ENCODE assay signal across 10 mouse cellular contexts in genomic region chr1:192833586-192833985, GRCm38 (mm10). TPM values are rescaled to one million over a fixed set of nuclear protein-coding genes. Genes with fewer than 3 reads are reported as not detected.
DNase-seq lines count a peak whose midpoint lies in the region; ATAC-seq lines count a peak whose summit lies in the region.
"Had no signal": no experiment of that assay in that cellular context is flagged by ENCODE, and none has a peak within 500 bp of the region (broad histone marks: within the 10 kb centered on the region; RNA-seq: fewer than 3 reads in every experiment).

No protein-coding gene starts in this region.

- 27% methylated on average over 26 of the region's 26 CpGs for WGBS in heart, embryonic 13.5 days
- 8% methylated on average over 26 of the region's 26 CpGs for WGBS in hindbrain, embryonic 14.5 days
- 12% methylated on average over 26 of the region's 26 CpGs for WGBS in midbrain, embryonic 15.5 days

- 0 out of 2 replicates have a peak overlapping the region, but pooled peaks have one; percentile 96 for H3K4me2 ChIP-seq in heart, embryonic 13.5 days
- H3K4me2 ChIP-seq in hindbrain, embryonic 14.5 days (replicated peaks) = no peak overlapping the region
- peak overlapping the region; percentile 16 for H3K4me2 ChIP-seq in midbrain, embryonic 15.5 days

- H3K27ac ChIP-seq in heart, embryonic 13.5 days (replicated peaks) = no peak overlapping the region
- no peak overlapping the region for H3K27ac ChIP-seq in hindbrain, embryonic 14.5 days
- H3K27ac ChIP-seq in midbrain, embryonic 15.5 days = peak overlapping the region; percentile 94; the same call in 1 of the 2 replicates
- H3K27ac ChIP-seq: lung, embryonic 15.5 days had no signal

- no peak for DNase-seq in heart, adult 8-10 months (ENCODE audit: low spot score)
- peak; percentile 56 for DNase-seq in embryo, embryonic 11 days
- DNase-seq in hindbrain, embryonic 14.5 days (ENCODE audit: low spot score) = no peak
- DNase-seq in lung, postnatal 25 days (ENCODE audit: low spot score) = no peak
- no peak for DNase-seq in kidney, adult 18-20 months
- DNase-seq in right cerebral cortex, postnatal 10 days (ENCODE audit: low spot score in 2 of 2) = no peak
- DNase-seq: adrenal gland, postnatal 36 days had no signal

- H3K4me1 ChIP-seq in heart, embryonic 13.5 days = peaks cover 44% of the 10 kb centered on the region
- H3K4me1 ChIP-seq in hindbrain, embryonic 14.5 days (replicated peaks; ENCODE audit: control insufficient read depth, insufficient read depth, low read length) = peaks cover 28% of the 10 kb centered on the region
- H3K4me1 ChIP-seq in midbrain, embryonic 15.5 days = peaks cover 40% of the 10 kb centered on the region

- H3K27me3 ChIP-seq in heart, embryonic 13.5 days (replicated peaks) = peaks cover 51% of the 10 kb centered on the region
- no peaks in the 10 kb centered on the region; the same call in 1 of the 2 replicates for H3K27me3 ChIP-seq in hindbrain, embryonic 14.5 days (ENCODE audit: control insufficient read depth, insufficient read depth, low read length)
- H3K27me3 ChIP-seq in midbrain, embryonic 15.5 days (replicated peaks) = no peaks in the 10 kb centered on the region

- no peaks in the 10 kb centered on the region for H3K36me3 ChIP-seq in heart, embryonic 13.5 days
- no peaks in the 10 kb centered on the region for H3K36me3 ChIP-seq in hindbrain, embryonic 14.5 days (replicated peaks; ENCODE audit: control insufficient read depth, insufficient read depth)
- H3K36me3 ChIP-seq in midbrain, embryonic 15.5 days (replicated peaks) = no peaks in the 10 kb centered on the region
- H3K36me3 ChIP-seq: lung, embryonic 15.5 days had no signal

- 0 out of 2 replicates have a peak overlapping the region, but pooled peaks have one; percentile 14 for H3K9ac ChIP-seq in heart, embryonic 13.5 days
- peak overlapping the region; percentile 3; the same call in 1 of the 2 replicates for H3K9ac ChIP-seq in hindbrain, embryonic 14.5 days
- no peak overlapping the region for H3K9ac ChIP-seq in midbrain, embryonic 15.5 days
- H3K9ac ChIP-seq: lung, embryonic 15.5 days had no signal

- H3K4me3 ChIP-seq in heart, embryonic 13.5 days = no peak overlapping the region
- H3K4me3 ChIP-seq in hindbrain, embryonic 14.5 days (replicated peaks; ENCODE audit: low read length) = no peak overlapping the region
- no peak overlapping the region for H3K4me3 ChIP-seq in midbrain, embryonic 15.5 days

- H3K9me3 ChIP-seq in heart, embryonic 13.5 days = no peaks in the 10 kb centered on the region
- H3K9me3 ChIP-seq in hindbrain, embryonic 14.5 days (ENCODE audit: control insufficient read depth, low read length) = no peaks in the 10 kb centered on the region
- H3K9me3 ChIP-seq in midbrain, embryonic 15.5 days = no peaks in the 10 kb centered on the region
- H3K9me3 ChIP-seq: lung, embryonic 15.5 days had no signal

- ATAC-seq in heart, embryonic 13.5 days (ENCODE audit: extremely low read depth, insufficient number of reproducible peaks, low FRiP score, low TSS enrichment) = no peak
- no peak for ATAC-seq in hindbrain, embryonic 14.5 days (ENCODE audit: low FRiP score)
- no peak for ATAC-seq in midbrain, embryonic 15.5 days (replicated peaks)

RNA-seq across cellular contexts. Expression of gene Sertad4, which starts 22.0 kb away (rescaled TPM):
- 13.7 and 14.2 TPM in 2 replicates for polyA plus RNA-seq in heart, embryonic 13.5 days (2015; fragmentation: Nextera tagmentation; extraction: Ambion mirVana)
- 1 to 10 TPM; 2.4 to 4.5 (median 3.1) TPM for total RNA-seq in heart, adult 8-10 months (2022)
- 21.6 and 25.0 TPM in 2 replicates for polyA plus RNA-seq in hindbrain, embryonic 14.5 days (2014; fragmentation: Nextera tagmentation; extraction: Ambion mirVana)
- 30.4 and 30.7 TPM in 2 replicates for polyA plus RNA-seq in midbrain, embryonic 15.5 days (2015; fragmentation: Nextera tagmentation; extraction: Ambion mirVana)
